Mouse (Mus musculus): ENCODE measurements around the gene Rccd1.

GRCm38 (mm10) chr7:80372166-80372565 is 47.9 kb upstream of the Rccd1 start:
- TF ChIP-seq CTCF (IDR thresholded peaks at IDR 0.05; ENCODE audit: borderline replicate concordance, insufficient read depth, low read depth, low read length) (no peak), POLR2A (IDR thresholded peaks at IDR 0.05; ENCODE audit: borderline replicate concordance, insufficient read depth, low read length) (no peak)

Measured in cerebellum, adult 2 months (tissue).